ENCODE assay signal across 14 mouse cellular contexts in the genomic region with DNA sequence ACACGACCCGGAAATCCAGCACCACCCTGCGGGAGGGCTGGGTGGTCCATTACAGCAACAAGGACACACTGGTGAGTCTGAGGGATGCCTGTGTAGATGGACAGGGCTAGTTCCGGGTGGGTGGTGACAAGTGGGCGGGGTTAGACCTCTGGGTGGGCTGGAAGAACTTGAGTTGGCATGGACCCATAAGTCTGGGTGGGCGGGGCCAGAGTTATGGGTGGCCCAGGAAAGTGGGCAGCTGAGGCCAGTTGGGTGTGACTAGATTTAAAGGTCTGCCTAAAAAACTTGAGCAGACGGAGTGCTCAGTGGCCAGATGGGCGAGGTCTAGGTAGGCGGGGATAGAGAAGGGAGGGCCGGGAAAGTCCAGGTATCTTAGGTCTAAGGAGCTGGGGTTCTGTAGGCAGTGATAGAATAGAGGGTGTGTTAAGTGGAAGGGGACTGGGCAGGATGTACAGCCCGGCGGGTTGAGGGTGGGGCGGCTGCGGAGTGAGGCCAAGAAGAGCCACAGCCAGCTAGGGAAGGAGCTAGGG. TPM values are rescaled to one million over a fixed set of nuclear protein-coding genes. Genes with fewer than 3 reads are reported as not detected.
DNase-seq lines count a peak whose midpoint lies in the region; ATAC-seq and TF ChIP-seq lines count a peak whose summit lies in the region.
"Had no signal": no experiment of that assay in that cellular context is flagged by ENCODE, and none has a peak within 500 bp of the region (broad histone marks: within the 10 kb centered on the region; RNA-seq: fewer than 3 reads in every experiment).

No protein-coding gene starts in this region.

- no peak overlapping the region for H3K27ac ChIP-seq in limb, embryonic 14.5 days (replicated peaks; ENCODE audit: low read depth, low read length)
- H3K27ac ChIP-seq in stomach, embryonic 16.5 days (ENCODE audit: low read length) = peak overlapping the region; percentile 21; the same call in 1 of the 2 replicates
- H3K27ac ChIP-seq: forebrain, embryonic 10.5 days; hindbrain, embryonic 12.5 days; layer of hippocampus, adult 2 months had no signal

- TF ChIP-seq POLR2A in limb, embryonic 14.5 days (IDR thresholded peaks at IDR 0.05; ENCODE audit: borderline replicate concordance, extremely low read depth, insufficient read depth, insufficient read length) = no peak

- no peaks in the 10 kb centered on the region for H3K4me1 ChIP-seq in limb, embryonic 14.5 days (ENCODE audit: control insufficient read depth, insufficient read depth, low read length)
- H3K4me1 ChIP-seq in stomach, embryonic 16.5 days (ENCODE audit: control insufficient read depth, insufficient read depth, low read length) = peaks cover 6% of the 10 kb centered on the region; the same call in 1 of the 2 replicates
- H3K4me1 ChIP-seq: hindbrain, embryonic 12.5 days had no signal

- no peak for DNase-seq in frontal cortex, postnatal 14 days (ENCODE audit: low spot score in 2 of 2)
- DNase-seq in retina, postnatal 1 day = peak; percentile 39
- DNase-seq in retina, embryonic 14.5 days (ENCODE audit: low spot score) = no peak
- no peak for DNase-seq in limb, embryonic 14.5 days (ENCODE audit: low spot score)
- no peak for DNase-seq in frontal cortex, postnatal 10 days (ENCODE audit: low spot score in 2 of 2)
- DNase-seq in adrenal gland, postnatal 25 days = no peak
- DNase-seq: liver had no signal

- H3K27me3 ChIP-seq in limb, embryonic 14.5 days (ENCODE audit: control insufficient read depth, insufficient read depth, low read length) = no peaks in the 10 kb centered on the region
- no peaks in the 10 kb centered on the region for H3K27me3 ChIP-seq in stomach, embryonic 16.5 days (ENCODE audit: control insufficient read depth, insufficient read depth, low read length)
- H3K27me3 ChIP-seq: hindbrain, embryonic 12.5 days had no signal

- H3K4me2 ChIP-seq in limb, embryonic 14.5 days (replicated peaks; ENCODE audit: low read depth, low read length, severe bottlenecking) = no peak overlapping the region
- H3K4me2 ChIP-seq in stomach, embryonic 16.5 days (ENCODE audit: low read depth, low read length) = no peak overlapping the region
- H3K4me2 ChIP-seq: hindbrain, embryonic 12.5 days had no signal

- 81% methylated on average over 14 of the region's 14 CpGs for WGBS in limb, embryonic 14.5 days
- 77% methylated on average over 14 of the region's 14 CpGs for WGBS in stomach, embryonic 16.5 days

- H3K9ac ChIP-seq in limb, embryonic 14.5 days (ENCODE audit: low read depth, low read length, severe bottlenecking) = no peak overlapping the region
- no peak overlapping the region for H3K9ac ChIP-seq in stomach, embryonic 16.5 days (ENCODE audit: low read length)

- H3K4me3 ChIP-seq in limb, embryonic 14.5 days (replicated peaks; ENCODE audit: low read length) = no peak overlapping the region
- H3K4me3 ChIP-seq in stomach, embryonic 16.5 days (replicated peaks; ENCODE audit: low read length) = no peak overlapping the region
- H3K4me3 ChIP-seq: forebrain, embryonic 10.5 days; hindbrain, embryonic 12.5 days; layer of hippocampus, adult 2 months; myocyte had no signal

- peaks cover 86% of the 10 kb centered on the region for H3K36me3 ChIP-seq in limb, embryonic 14.5 days (ENCODE audit: control insufficient read depth, insufficient read depth, low read length)
- H3K36me3 ChIP-seq in stomach, embryonic 16.5 days (ENCODE audit: control insufficient read depth, insufficient read depth, low read length) = peaks cover 38% of the 10 kb centered on the region

- ATAC-seq in frontal cortex, adult (ENCODE audit: low TSS enrichment) = peak; percentile 38; the same call in 1 of the 2 replicates
- peak; percentile 17; the same call in 1 of the 2 replicates for ATAC-seq in limb, embryonic 14.5 days (ENCODE audit: low FRiP score, low read depth)
- peak; percentile 88 for ATAC-seq in stomach, embryonic 16.5 days (ENCODE audit: insufficient read depth, low FRiP score)
- ATAC-seq: activated CD4-positive, CD25-positive, alpha-beta regulatory T cell, adult 4 months had no signal

- H3K9me3 ChIP-seq in limb, embryonic 14.5 days (ENCODE audit: control insufficient read depth, low read length) = no peaks in the 10 kb centered on the region
- no peaks in the 10 kb centered on the region for H3K9me3 ChIP-seq in stomach, embryonic 16.5 days (replicated peaks; ENCODE audit: control insufficient read depth, low read length)
- H3K9me3 ChIP-seq: forebrain, embryonic 10.5 days; hindbrain, embryonic 12.5 days had no signal

RNA-seq across cellular contexts. Expression of a gene that starts 10.7 kb away (rescaled TPM):
- 35.9 and 48.9 TPM in 2 replicates for polyA plus RNA-seq in limb, embryonic 14.5 days (2012; rRNA removed)
- 19.2 and 22.1 TPM in 2 replicates for polyA plus RNA-seq in limb, embryonic 14.5 days (2014; fragmentation: Nextera tagmentation; extraction: Ambion mirVana)
- polyA plus RNA-seq in stomach, embryonic 16.5 days (2015; fragmentation: Nextera tagmentation; extraction: Ambion mirVana) = 11.1 and 11.8 TPM in 2 replicates
- total RNA-seq in adrenal gland, postnatal 25 days (2021) = 17.5 and 23.9 TPM in 2 replicates

RNA-seq across cellular contexts. Expression of a gene that starts 21.8 kb away (rescaled TPM):
- 64.3 and 89.3 TPM in 2 replicates for polyA plus RNA-seq in limb, embryonic 14.5 days (2012; rRNA removed)
- 11.5 and 13.7 TPM in 2 replicates for polyA plus RNA-seq in limb, embryonic 14.5 days (2014; fragmentation: Nextera tagmentation; extraction: Ambion mirVana)
- 2.3 TPM in 2 replicates for polyA plus RNA-seq in stomach, embryonic 16.5 days (2015; fragmentation: Nextera tagmentation; extraction: Ambion mirVana)
- total RNA-seq in adrenal gland, postnatal 25 days (2021) = 1.8 and 2.8 TPM in 2 replicates
- polyA plus RNA-seq: activated CD4-positive, CD25-positive, alpha-beta regulatory T cell, adult 4 months had no signal

RNA-seq across cellular contexts. Expression of a gene that starts 36.8 kb away (rescaled TPM):
- 29.9 and 37.6 TPM in 2 replicates for polyA plus RNA-seq in limb, embryonic 14.5 days (2012; rRNA removed)
- 26.9 and 32.6 TPM in 2 replicates for polyA plus RNA-seq in limb, embryonic 14.5 days (2014; fragmentation: Nextera tagmentation; extraction: Ambion mirVana)
- 18.1 and 21.4 TPM in 2 replicates for polyA plus RNA-seq in stomach, embryonic 16.5 days (2015; fragmentation: Nextera tagmentation; extraction: Ambion mirVana)
- total RNA-seq in adrenal gland, postnatal 25 days (2021) = 27.5 and 28.2 TPM in 2 replicates

RNA-seq across cellular contexts. Expression of a gene that starts 37.7 kb away (rescaled TPM):
- polyA plus RNA-seq in limb, embryonic 14.5 days (2012; rRNA removed) = 197 and 280 TPM in 2 replicates
- 109 and 137 TPM in 2 replicates for polyA plus RNA-seq in limb, embryonic 14.5 days (2014; fragmentation: Nextera tagmentation; extraction: Ambion mirVana)
- polyA plus RNA-seq in stomach, embryonic 16.5 days (2015; fragmentation: Nextera tagmentation; extraction: Ambion mirVana) = 68.5 and 80.0 TPM in 2 replicates
- 73.7 and 116 TPM in 2 replicates for total RNA-seq in adrenal gland, postnatal 25 days (2021)

RNA-seq across cellular contexts. Expression of a gene that starts 38.2 kb away (rescaled TPM):
- polyA plus RNA-seq in limb, embryonic 14.5 days (2012; rRNA removed) = 63.3 and 92.7 TPM in 2 replicates
- 17.8 and 21.1 TPM in 2 replicates for polyA plus RNA-seq in limb, embryonic 14.5 days (2014; fragmentation: Nextera tagmentation; extraction: Ambion mirVana)
- polyA plus RNA-seq in stomach, embryonic 16.5 days (2015; fragmentation: Nextera tagmentation; extraction: Ambion mirVana) = 9.7 and 12.0 TPM in 2 replicates
- total RNA-seq in adrenal gland, postnatal 25 days (2021) = 0.70 TPM in 1 of 2 replicates, not detected in the other
- polyA plus RNA-seq: activated CD4-positive, CD25-positive, alpha-beta regulatory T cell, adult 4 months had no signal

Comparison
In these comparisons a context has a peak if more than half of its experiments do, and no peak if none do; other contexts are left out.
1. ATAC-seq: peak in every context shown above with its lines; median percentile 88 in stomach, embryonic 16.5 days; 38 in frontal cortex, adult; 17 in limb, embryonic 14.5 days.